Mouse (Mus musculus) brown adipose tissue, adult 24 weeks (tissue): ENCODE data around the gene Tnfrsf4. TPM values are rescaled to one million over a fixed set of nuclear protein-coding genes. Genes with fewer than 3 reads are reported as not detected.

Experiments
- H3K27ac ChIP-seq: fragments of 200-500 bp; replicated peaks from 2 replicates; pipeline ENCODE4 v1.5.1; 2012; ENCODE audit warnings: low read depth, mild to moderate bottlenecking, low read length
- H3K4me1 ChIP-seq: fragments of 200-500 bp; 2 replicates; pipeline ENCODE4 v1.6.1; 2012; ENCODE audit warnings: low read length, mixed read lengths; ENCODE audit not compliant: control insufficient read depth, insufficient read depth, insufficient read length
- H3K4me3 ChIP-seq: fragments of 200-500 bp; 2 replicates; pipeline ENCODE4 v1.5.1; 2012; ENCODE audit warnings: low read depth, mild to moderate bottlenecking, low read length, moderate library complexity; ENCODE audit not compliant: insufficient read depth
- polyA plus RNA-seq: library from polyadenylated mRNA; stranded (reverse); fragments of >200 nt; gene quantifications from 2 replicates; pipeline ENCODE4 v1.2.4, GENCODE M21; 2012; ENCODE audit not compliant: missing spikeins, insufficient read depth, insufficient read length

The Tnfrsf4 gene
- polyA plus RNA-seq, 1 experiment = not detected

DNA sequence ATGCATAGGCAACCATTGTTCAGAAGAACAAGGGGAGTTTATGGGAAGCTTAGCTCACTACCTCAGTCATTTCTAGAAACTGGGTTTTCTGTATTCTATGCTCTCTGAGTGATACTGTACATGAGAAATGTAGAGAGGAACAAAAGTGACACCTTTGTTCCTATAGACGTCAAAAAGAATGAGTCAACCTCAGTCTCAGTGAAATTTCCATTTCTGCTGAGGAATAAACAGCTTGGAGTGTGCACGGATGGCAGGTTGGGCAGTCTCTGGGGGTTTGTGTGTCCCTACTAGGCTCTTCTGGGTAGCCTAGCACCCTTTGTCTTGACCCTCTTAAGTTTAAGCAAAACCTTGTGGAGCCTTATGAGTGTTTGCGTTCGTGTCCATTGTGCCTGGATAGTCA, 5.3 kb upstream of the Tnfrsf4 start:
- H3K4me3 ChIP-seq = no peak overlapping the region
- H3K27ac ChIP-seq = no peak overlapping the region
- H3K4me1 ChIP-seq = no peaks in the 10 kb centered on the region

DNA sequence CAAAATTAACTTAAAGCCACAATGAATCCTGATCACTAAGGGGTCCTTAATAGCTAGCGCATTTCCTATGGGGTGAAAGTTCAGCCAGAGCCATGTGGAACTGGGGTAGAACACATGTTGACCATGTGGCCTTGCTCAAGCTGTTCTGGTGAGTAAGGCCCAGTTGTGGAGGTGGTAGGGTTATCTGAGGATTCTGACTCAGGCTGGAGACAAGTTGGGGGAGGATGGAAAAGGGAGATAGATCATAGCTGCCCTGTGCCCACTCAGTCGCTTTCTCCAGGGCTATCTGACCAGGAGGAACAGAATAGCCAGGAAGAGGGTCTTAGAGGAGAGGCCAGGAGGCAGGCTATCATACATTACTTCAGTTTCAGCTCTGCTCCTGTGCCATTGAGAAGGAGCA, 793 bp downstream of the Tnfrsf4 start:
- H3K4me1 ChIP-seq = no peaks in the 10 kb centered on the region
- H3K27ac ChIP-seq = no peak overlapping the region
- no peak overlapping the region for H3K4me3 ChIP-seq

DNA sequence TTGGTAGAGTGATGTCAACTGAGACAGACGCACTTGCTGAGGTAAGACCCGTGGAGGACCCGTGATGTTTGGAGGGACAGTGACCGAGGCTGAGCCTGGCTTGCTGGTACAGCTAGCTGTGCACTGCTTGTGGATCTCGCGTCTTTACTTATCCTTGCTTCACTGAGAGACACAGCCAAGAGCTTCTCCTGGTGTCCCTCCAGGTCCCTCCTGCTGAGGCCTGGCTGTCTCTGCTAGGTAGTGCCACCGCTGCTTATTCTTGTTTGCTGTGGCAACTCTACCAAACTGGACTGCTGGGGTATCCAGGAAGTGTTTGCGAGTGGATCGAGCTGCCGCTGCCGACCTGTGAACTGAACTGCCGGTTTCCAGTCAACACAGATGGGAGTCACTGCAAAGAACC, 6.1 kb downstream of the Tnfrsf4 start:
- Histone ChIP-seq H3K4me1 (no peaks in the 10 kb centered on the region), H3K27ac (no peak overlapping the region), H3K4me3 (no peak overlapping the region)

DNA sequence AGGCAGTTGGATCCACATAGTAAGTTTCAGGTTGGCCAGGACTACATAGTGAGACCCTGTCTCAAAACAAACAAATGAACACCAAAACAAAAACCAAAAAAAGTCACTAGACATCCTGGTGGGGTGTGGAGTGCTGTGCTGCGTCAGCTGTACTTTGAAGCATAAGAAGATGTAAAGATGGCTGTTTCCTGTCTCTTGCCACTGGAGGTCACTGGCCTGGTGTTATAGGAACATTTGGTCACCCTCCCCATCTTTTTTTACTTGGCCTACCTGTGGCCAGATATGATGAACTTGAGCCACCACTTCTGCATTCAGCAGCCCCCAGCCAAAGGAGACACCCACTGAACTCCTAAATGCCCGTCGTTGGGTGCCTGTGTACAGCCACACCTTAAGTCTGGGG, 7.7 kb downstream of the Tnfrsf4 start:
- H3K27ac ChIP-seq = no peak overlapping the region
- no peak overlapping the region for H3K4me3 ChIP-seq
- no peaks in the 10 kb centered on the region; the same call in 1 of the 2 replicates for H3K4me1 ChIP-seq

DNA sequence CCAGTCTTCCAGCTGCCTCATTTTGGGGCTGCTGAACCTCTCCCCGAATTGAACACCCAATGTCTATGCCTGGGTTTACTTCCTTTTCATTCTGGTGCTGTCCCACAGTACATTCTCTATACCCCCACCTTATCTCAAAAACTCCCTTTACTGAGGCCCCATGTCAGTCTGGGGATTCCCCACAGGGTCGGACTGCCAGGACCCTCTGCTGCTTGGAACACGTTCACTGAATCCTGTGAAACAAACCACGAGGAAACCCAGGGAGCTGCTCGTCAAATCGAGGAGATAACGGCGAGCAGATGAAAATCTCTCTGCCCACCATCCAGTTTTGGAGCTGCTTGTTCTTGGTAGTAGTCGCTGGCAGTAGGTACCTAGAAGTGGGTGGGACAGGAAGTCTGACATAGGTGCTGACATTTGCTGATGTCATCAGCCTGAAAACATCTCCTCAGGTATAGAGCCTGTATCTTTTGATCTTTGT, 8.3 kb downstream of the Tnfrsf4 start:
- Histone ChIP-seq H3K4me1 (no peaks in the 10 kb centered on the region; the same call in 1 of the 2 replicates), H3K27ac (no peak overlapping the region), H3K4me3 (no peak overlapping the region)

DNA sequence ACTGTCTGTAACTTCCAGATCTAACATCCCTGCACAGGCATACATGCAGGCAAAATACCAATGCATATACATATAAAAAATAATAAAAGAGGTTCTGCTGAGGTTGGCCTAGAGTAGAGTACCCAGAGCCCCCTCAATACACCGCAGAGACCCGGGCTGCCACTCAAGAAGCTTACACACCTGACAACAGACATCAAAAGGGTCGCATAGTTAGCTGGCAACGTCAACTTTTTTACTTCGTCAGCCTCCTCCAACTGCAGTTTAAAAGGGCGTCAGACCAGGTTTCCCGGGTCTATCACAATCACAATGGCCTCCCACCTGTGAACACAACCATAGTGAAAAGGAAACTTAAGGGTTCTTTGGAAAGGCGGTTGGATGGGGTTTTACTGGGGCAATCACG, 9.9 kb downstream of the Tnfrsf4 start:
- Histone ChIP-seq H3K4me3 (no peak overlapping the region), H3K4me1 (no peaks in the 10 kb centered on the region; the same call in 1 of the 2 replicates), H3K27ac (no peak overlapping the region)

DNA sequence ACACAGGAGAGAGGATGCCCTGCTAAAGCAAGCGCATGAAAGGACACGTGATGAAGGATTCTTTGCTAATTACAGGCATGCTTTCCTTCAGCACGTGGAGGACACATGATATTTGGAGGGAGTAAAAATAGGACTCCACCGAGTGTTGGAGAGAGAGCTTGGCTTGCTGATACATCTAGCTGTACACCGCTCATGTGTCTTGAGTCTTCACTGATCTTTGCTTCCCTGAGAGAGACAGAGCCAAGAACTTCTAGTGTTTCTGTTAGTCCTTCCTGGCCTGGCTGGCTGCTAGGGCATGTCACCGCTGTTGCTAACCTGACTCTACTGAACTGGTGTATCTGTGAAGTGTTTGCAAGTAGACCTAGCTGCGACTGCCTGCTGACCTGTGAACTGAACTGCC, 10.5 kb downstream of the Tnfrsf4 start:
- Histone ChIP-seq H3K27ac (no peak overlapping the region), H3K4me1 (no peaks in the 10 kb centered on the region; the same call in 1 of the 2 replicates), H3K4me3 (no peak overlapping the region)

DNA sequence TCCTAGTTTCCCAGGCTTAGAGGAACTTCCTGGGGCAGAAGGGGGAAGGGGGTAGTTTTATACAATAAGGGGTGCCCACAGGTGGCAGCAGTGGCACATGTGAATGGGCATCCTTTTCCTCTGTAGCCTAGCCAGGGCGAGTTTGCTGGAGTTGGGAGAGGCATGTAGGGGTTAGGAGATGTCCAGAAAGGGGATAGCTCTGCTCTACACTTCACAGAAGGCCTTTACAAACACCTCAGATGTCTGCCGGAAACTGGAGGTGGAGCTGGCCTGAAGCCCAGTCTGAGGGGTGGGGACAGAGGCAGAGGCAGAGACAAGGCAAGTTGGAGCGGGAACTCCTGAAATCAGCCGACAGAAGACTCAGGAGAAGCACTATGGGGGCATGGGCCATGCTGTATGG, 12.4 kb downstream of the Tnfrsf4 start, which contains the start of gene Tnfrsf18:
Gene Tnfrsf18 (plus strand): TSS at position 152 of the 400 bp plus-strand sequence.
- H3K4me1 ChIP-seq = no peaks in the 10 kb centered on the region; the same call in 1 of the 2 replicates
- H3K4me3 ChIP-seq = no peak within 1 kb of the TSS
- no peak within 1 kb of the TSS for H3K27ac ChIP-seq

DNA sequence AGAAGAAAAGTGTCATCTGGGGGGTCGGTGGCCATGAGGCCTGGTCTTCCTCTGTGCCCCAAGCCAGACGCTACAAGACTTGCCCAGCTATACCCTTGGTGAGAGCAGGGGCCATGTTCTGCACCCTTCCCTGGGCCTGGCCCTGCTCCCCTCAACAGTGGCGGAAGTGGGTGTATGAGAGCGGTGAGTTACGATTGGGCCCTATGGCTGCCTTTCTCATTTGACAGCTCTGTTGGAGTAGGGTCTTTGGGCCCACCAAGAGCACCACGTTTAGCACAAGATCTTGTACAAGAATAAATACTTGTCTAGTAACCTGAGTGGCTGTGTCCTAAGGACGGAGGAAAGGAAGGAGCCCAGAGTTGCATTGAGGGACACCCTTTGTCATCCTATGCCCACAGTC, 14.9 kb downstream of the Tnfrsf4 start:
- H3K4me3 ChIP-seq = no peak overlapping the region

DNA sequence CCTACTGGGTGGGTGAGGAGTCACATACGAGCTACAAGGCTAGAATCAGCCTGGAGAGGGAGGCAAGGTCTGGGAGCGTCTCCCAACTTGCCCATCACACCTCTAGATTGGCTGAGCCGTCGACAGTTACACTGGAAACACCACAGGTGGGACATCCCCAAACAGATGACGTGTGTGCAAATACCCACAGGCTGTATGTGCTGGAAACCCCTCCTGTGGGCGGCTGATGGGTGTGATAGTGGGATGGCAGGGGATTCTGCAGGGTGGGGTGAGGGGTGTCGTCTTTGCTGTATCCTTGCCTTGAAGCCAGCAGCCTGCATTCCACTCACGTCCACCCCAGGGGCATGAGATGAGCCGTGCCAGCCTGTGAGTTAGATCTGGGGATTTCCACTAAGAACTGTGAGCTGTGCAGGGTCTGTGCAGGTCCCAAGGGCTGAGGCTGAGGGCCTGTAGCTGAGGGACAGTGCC, 17.0 kb downstream of the Tnfrsf4 start:
- Histone ChIP-seq H3K27ac (no peak overlapping the region), H3K4me3 (peak overlapping the region; percentile 85), H3K4me1 (peaks cover 11% of the 10 kb centered on the region)

More for the DNA sequence above, 14.9 kb downstream of the Tnfrsf4 start:
- Histone ChIP-seq H3K4me1 (peaks cover 11% of the 10 kb centered on the region), H3K27ac (no peak overlapping the region)

DNA sequence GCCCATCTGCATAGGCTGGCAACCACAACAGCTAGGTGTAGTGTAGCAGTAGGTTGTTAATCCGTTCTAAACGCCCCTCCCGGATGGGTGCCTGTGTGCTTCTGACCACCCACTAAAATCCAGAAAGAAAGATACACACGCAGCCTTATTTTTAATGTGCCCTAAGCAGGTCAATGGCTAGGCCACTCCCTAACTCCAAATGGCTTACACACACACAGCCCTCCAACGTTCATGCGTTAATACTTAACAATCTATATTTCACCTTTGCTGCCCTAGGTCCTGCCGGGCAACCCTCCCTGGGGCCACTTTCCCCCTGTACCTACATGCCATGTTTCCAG, 17.6 kb downstream of the Tnfrsf4 start:
- Histone ChIP-seq H3K27ac (peak overlapping the region; percentile 55), H3K4me3 (peak overlapping the region; percentile 85), H3K4me1 (peaks cover 11% of the 10 kb centered on the region)

DNA sequence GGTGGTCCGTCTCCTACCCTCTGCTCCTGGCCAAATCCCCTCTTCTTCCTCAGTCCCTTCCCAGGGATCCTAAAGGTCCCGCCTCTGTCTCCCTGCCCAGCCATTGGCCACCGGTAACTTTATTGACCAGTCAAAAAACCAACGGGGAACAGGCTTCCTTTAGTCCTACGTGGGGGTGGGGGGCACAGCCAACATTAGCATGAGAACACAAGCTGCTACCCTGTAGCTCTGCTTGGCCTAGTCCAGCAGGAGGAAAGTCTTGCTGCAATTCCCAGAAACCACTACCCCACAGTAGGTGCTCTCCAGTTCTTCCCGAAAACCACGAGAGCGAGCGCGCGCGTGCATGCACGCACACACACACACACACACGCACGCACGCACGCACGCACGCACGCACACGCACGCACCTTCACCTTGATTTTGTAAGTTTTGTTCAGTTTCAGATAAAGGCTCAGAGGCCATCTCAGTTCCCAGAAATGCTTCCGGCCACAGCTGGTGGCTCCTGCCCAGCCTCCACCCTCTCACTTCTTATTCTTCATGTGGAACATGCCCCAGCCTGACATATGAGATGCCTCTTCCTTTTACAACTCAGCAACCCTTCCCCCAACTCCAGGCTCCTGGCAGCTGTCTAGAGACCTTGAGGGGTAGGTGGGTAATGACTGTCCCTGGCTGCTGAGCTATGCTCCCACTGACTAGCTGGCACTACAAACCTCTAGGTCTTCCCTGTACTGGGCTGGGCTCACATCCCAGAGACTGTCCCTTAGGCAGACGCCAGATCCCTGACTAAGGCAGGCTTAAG, 18.1 kb downstream of the Tnfrsf4 start:
- Histone ChIP-seq H3K27ac (peak overlapping the region; percentile 76), H3K4me3 (peak overlapping the region; percentile 85), H3K4me1 (peaks cover 11% of the 10 kb centered on the region)

DNA sequence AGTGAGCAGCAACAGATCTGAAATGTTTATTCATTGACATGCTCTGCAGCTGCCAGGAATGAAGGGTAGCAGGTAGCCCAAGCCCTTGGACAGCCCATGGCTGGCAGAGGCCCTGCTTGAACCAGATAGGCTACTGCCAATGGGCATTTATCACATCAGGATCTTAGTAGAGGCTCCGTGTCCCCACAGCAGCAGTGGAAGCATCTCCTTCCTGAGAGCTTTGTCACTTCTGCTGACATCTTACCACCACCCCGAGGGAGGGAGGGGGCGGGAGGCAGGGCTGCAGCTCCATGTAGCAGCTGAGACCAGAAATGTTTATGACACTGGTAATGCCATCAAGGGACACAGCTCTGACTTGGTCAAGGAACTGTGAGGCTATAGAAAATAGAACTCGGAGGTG, 19.2 kb downstream of the Tnfrsf4 start:
- Histone ChIP-seq H3K27ac (no peak overlapping the region), H3K4me1 (peaks cover 11% of the 10 kb centered on the region), H3K4me3 (no peak overlapping the region)

DNA sequence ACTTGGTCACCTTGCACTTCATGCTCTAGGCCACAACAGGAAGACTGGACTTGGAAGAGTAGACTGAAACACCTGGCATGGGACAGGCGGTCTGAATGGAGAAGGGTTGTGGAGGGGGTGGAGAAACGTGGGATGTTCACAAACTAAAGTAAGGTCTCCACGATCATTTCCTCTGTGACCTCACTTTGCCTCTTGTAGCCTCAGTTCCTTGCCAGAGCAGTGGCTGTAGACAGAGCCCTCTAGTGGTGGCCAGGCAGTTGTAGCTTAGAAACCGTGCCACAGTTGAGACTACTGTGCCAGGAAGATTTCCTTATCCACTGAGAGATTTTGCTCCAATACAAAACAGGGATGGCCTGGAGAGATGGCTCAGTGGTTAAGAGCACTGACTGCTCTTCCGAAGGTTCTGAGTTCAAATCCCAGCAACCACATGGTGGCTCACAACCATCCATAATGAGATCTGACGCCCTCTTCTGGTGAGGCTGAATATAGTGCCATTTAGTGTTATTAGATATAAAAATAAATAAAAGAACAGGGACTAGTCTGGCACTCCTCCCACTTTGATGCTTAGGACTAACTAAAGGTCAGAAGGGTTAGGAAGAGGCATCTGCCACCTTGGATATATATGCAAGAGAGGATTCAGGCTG, 20.0 kb downstream of the Tnfrsf4 start:
- H3K27ac ChIP-seq = no peak overlapping the region
- peaks cover 11% of the 10 kb centered on the region for H3K4me1 ChIP-seq
- H3K4me3 ChIP-seq = no peak overlapping the region

DNA sequence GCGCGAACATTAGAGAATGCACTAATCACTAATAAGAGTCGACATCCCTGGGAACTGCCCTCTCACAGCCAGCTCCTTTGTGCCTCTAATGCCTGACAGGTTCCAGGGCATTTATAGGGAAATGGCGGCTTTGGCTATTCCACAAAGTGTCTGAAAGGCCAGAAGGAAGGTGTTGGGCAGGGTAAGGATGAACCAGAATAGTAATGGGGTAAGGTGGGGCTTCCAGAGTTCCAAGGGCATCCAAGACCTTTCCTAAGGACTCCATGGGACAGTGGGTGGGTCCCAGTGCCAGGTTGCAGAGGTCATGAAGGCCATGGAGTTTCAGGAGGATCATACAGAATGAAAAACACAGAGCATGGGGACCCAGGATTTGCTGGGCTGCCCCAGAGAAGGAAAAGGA, 20.7 kb downstream of the Tnfrsf4 start:
- Histone ChIP-seq H3K4me3 (no peak overlapping the region), H3K4me1 (peaks cover 11% of the 10 kb centered on the region), H3K27ac (no peak overlapping the region)

DNA sequence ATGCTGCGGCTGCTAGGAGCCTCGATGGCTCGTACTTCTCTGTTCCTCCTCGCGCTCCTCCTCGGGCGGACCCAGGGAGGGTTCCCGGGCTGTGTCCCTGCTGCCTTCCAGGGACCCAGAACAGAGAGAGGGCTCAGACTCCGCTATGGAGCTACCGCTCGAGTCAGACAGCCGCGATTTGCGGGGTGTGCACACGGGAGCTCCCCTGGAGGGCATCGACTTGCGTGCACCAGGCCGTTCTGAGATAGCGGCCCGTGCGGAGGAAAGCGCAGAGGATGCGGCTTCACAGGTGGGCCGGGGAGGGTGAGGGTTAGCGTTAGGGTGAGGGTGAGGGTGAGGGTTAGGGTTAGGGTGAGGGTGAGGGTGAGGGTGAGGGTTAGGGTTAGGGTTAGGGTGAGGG, 21.3 kb downstream of the Tnfrsf4 start:
- no peak overlapping the region for H3K27ac ChIP-seq
- peak overlapping the region; percentile 31 for H3K4me3 ChIP-seq
- H3K4me1 ChIP-seq = peaks cover 11% of the 10 kb centered on the region
